Mouse (Mus musculus) heart, postnatal 36 days (tissue): ENCODE results near the gene Slc30a5. TPM values are rescaled to one million over a fixed set of nuclear protein-coding genes. Genes with fewer than 3 reads are reported as not detected.

Source experiments
- DNase-seq, 2 experiments: peaks; one replicate each; pipeline ENCODE4 v3.0.0; 2021 to 2022
- intact Hi-C: fragments of 180-260 bp; cut with DNase I; formaldehyde crosslinking; loops from one replicate; pipeline ENCODE4 v1.15.1; 2025
- total RNA-seq, 2 experiments: library from RNA; stranded (reverse); gene quantifications; 2 replicates each; pipeline ENCODE4 v1.2.3; 2021

Gene Slc30a5
- total RNA-seq, 2 experiments from 2014 or later, result 20.1 to 23.0 TPM

- intact Hi-C loops, result no loop called here
- no peak for DNase-seq
Observed at GRCm38 (mm10) chr13:100776056-100776419, 57.2 kb downstream of the Slc30a5 start.

- intact Hi-C loops, result loop anchor here (2.0 kb wide), 1 partner anchor 31 kb away; the partner anchor contains the start of gene Mrps36
- DNase-seq, result peak; percentile 81 to 82
Observed at GRCm38 (mm10) chr13:100775252-100776055, 57.8 kb downstream of the Slc30a5 start, which contains the start of gene Cenph. Gene Cenph (minus strand): TSS chr13:100775899.

- intact Hi-C loops, result loop anchor here (2.0 kb wide), 1 partner anchor 30 kb away; the partner anchor contains the start of gene Mrps36
- no peak for DNase-seq
Observed at GRCm38 (mm10) chr13:100774704-100775103, 58.5 kb downstream of the Slc30a5 start.

- DNase-seq, result peak in 1 of 2 experiments; percentile 13
- intact Hi-C loops, result no loop called here
Observed at GRCm38 (mm10) chr13:100755329-100755728, 77.9 kb downstream of the Slc30a5 start.

- no peak for DNase-seq
- intact Hi-C loops, result no loop called here
Observed at GRCm38 (mm10) chr13:100754186-100754585, 79.0 kb downstream of the Slc30a5 start.

- DNase-seq, result no peak
- intact Hi-C loops, result no loop called here
Observed at GRCm38 (mm10) chr13:100753011-100753410, 80.2 kb downstream of the Slc30a5 start.

Other genes starting within 250 kb of the Slc30a5 start
- gene Marveld2, start 216.5 kb downstream of the Slc30a5 start, total RNA-seq, result under 1 TPM; 0.28 to 0.84 TPM
- 10 to 100 TPM; 58.7 to 59.1 TPM for gene Ak6, start 182.4 kb downstream of the Slc30a5 start, total RNA-seq
- gene Rad17, start 182.4 kb downstream of the Slc30a5 start, total RNA-seq, result 10 to 100 TPM; 12.3 to 15.1 TPM
- 10 to 100 TPM in 1 of 2 experiments, 1 to 10 TPM in 1; 8.9 to 14.3 TPM for gene Taf9, start 181.8 kb downstream of the Slc30a5 start, total RNA-seq
- under 1 TPM; 0.67 to 0.70 TPM for gene Ccdc125, start 163.7 kb downstream of the Slc30a5 start, total RNA-seq
- 10 to 100 TPM; 21.1 to 22.2 TPM for gene Cdk7, start 102.5 kb downstream of the Slc30a5 start, total RNA-seq
- 100 to 1,000 TPM; 196 to 207 TPM for gene Mrps36, start 88.8 kb downstream of the Slc30a5 start, total RNA-seq
- under 1 TPM in 1 of 2 experiments, not detected in 1; 0.31 TPM for gene Cenph, start 57.5 kb downstream of the Slc30a5 start, total RNA-seq
- 1 to 10 TPM; 1.2 to 1.3 TPM for gene Ccnb1, start 46.9 kb downstream of the Slc30a5 start, total RNA-seq